Mouse (Mus musculus) liver, embryonic 16.5 days (tissue): ENCODE measurements around the gene Mical1. TPM values are rescaled to one million over a fixed set of nuclear protein-coding genes. Genes with fewer than 3 reads are reported as not detected.

ENCODE experiments used
- ATAC-seq: fragments of 200-750 bp; cut with Nextera tagmentation; 2 replicates; pipeline ENCODE4 v1.8.0; 2017; ENCODE audit warnings: low read depth, mild to moderate bottlenecking, moderate number of reproducible peaks, moderate library complexity
- H3K27ac ChIP-seq: fragments of 300-500 bp; sonication (generic); 2 replicates; pipeline ENCODE4 v1.5.1; 2014; ENCODE audit warnings: mild to moderate bottlenecking, low read length
- H3K27me3 ChIP-seq: fragments of 300-500 bp; sonication (generic); 2 replicates; pipeline ENCODE4 v1.6.1; 2014; ENCODE audit warnings: low read depth, low read length, mixed read lengths; ENCODE audit not compliant: control insufficient read depth, insufficient read depth
- H3K36me3 ChIP-seq: fragments of 300-500 bp; sonication (generic); 2 replicates; pipeline ENCODE4 v1.6.1; 2014; ENCODE audit warnings: mild to moderate bottlenecking; ENCODE audit not compliant: control insufficient read depth, insufficient read depth
- H3K4me1 ChIP-seq: fragments of 300-500 bp; sonication (generic); 2 replicates; pipeline ENCODE4 v1.6.1; 2014; ENCODE audit warnings: low read depth, low read length, mixed read lengths; ENCODE audit not compliant: control insufficient read depth
- H3K4me2 ChIP-seq: fragments of 300-500 bp; sonication (generic); 2 replicates; pipeline ENCODE4 v1.6.1; 2014; ENCODE audit warnings: low read depth, low read length, mixed read lengths
- H3K4me3 ChIP-seq: fragments of 300-500 bp; sonication (generic); 2 replicates; pipeline ENCODE4 v1.5.1; 2014; ENCODE audit warnings: low read depth, mild to moderate bottlenecking, low read length
- H3K9ac ChIP-seq: fragments of 300-500 bp; sonication (generic); 2 replicates; pipeline ENCODE4 v1.6.1; 2014; ENCODE audit warnings: low read depth, low read length
- H3K9me3 ChIP-seq: fragments of 300-500 bp; sonication (generic); replicated peaks from 2 replicates; pipeline ENCODE4 v1.6.1; 2016; ENCODE audit warnings: low read length; ENCODE audit not compliant: control insufficient read depth
- WGBS: fragments of 180-500 bp; shearing (Covaris S2); extraction: QIAGEN DNeasy Blood & Tissue Kit; methylation state at CpG from one replicate; pipeline ENCODE4 v1.1.7; 2014; ENCODE audit not compliant: insufficient replicate concordance; 5-methylcytosine and 5-hydroxymethylcytosine counted together
- polyA plus RNA-seq: library from polyadenylated mRNA; unstranded; fragments of >200 nt; fragmentation: Nextera tagmentation; extraction: Ambion mirVana; gene quantifications from 2 replicates; pipeline ENCODE4 v1.2.1, GENCODE M21; 2015

Mical1 gene
- 5.3 and 5.4 TPM in 2 replicates for polyA plus RNA-seq

DNA sequence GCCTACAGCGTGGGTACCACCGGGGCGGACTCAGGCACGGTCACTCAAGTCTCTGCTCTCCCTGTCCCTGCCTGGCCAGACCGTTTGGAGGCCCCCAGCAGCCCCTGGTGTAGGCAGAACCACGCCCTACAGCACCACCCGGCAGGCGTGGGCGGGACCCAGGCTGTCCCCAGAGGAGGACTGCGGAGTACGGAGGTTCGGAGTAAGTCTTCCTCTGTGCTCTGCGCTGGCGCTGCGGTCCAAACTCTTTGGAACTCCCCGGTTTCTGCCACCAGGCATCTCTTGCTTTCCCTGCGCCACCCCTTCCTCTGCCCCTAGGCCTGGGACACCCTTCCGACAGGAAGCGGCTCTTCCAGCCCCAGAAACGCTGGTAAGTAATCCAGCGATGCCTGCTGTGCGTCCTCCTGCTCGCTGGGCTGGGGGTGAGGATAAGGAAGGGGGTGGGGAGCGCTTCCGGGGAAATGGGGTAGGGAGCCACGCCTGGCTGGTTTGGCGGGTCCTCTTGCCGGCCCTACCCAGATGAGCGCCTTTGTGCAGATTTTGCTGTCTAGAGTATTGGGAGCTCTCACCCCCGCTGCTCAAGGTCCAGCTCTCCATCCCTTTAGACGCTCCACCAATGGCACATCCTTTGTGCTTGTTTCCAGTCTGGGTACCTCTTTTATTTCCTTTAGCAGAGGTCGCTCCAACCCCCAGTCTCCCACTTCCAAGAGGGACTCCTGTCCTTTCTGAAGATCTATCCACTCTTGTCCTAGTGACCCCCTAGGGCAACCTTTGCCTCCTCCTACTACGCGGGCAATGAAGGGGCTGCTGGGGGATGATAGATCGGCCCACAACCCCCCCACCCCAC is at the start of gene Mical1:
Gene Mical1 (plus strand): TSS at position 144 of the 847 bp plus-strand sequence.
- Histone ChIP-seq H3K4me3 (peak within 1 kb of the TSS; percentile 56), H3K9ac (peak within 1 kb of the TSS; percentile 50), H3K27me3 (peaks cover 7% of the 10 kb centered on the region), H3K36me3 (no peaks in the 10 kb centered on the region), H3K27ac (peak within 1 kb of the TSS; percentile 67), H3K4me2 (peak within 1 kb of the TSS; percentile 71), H3K4me1 (peaks cover 44% of the 10 kb centered on the region), H3K9me3 (no peaks in the 10 kb centered on the region)
- whole genome bisulfite sequencing: under 1% methylated on average over 35 of the region's 35 CpGs
- peak; percentile 65 for ATAC-seq

DNA sequence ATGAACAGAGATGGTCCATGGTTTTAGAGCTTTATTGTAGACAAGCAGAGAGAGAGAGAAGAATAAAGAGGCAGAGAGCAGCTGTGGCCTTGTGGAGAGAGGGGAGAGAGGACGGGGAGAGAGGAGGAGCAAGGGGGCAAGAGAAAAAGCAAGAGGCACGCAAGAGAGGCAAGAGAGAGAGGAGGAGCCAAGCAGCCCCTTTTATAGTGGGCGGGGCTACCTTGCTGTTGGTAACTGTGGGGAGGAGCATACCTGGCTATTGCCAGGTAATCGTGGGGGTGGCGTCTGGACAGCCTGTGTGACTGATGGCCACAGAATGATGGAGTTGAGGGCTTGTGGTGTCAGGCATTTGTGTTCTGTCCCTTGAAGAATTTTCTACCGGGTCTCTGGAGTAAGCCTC is 49.7 kb upstream of the Mical1 start:
- no peak overlapping the region for H3K27ac ChIP-seq
- 48% methylated on average over 6 of the region's 6 CpGs for WGBS
- H3K4me3 ChIP-seq: no peak overlapping the region
- H3K27me3 ChIP-seq: no peaks in the 10 kb centered on the region
- no peaks in the 10 kb centered on the region for H3K4me1 ChIP-seq
- H3K9ac ChIP-seq: no peak overlapping the region
- H3K9me3 ChIP-seq: no peaks in the 10 kb centered on the region
- no peaks in the 10 kb centered on the region for H3K36me3 ChIP-seq
- no peak for ATAC-seq
- H3K4me2 ChIP-seq: no peak overlapping the region

DNA sequence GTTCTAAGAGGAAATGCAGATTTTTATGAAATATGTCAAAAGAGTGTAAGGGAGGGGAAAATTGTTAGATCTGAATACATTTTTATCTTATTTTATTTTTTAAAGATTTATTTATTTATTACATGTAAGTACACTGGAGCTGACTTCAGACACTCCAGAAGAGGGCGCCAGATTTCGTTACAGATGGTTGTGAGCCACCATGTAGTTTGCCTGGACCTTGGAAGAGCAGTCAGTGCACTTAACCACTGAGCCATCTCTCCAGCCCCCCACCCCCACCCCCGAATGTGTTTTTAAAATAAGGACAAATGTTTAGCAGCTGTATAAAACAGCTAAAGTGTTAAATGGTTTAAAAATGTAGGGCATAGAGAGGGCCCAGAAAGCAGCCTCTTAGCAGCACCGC is 41.5 kb upstream of the Mical1 start:
- H3K4me3 ChIP-seq: no peak overlapping the region
- no peaks in the 10 kb centered on the region for H3K4me1 ChIP-seq
- H3K27ac ChIP-seq: no peak overlapping the region
- no peaks in the 10 kb centered on the region for H3K36me3 ChIP-seq
- no peaks in the 10 kb centered on the region for H3K27me3 ChIP-seq
- H3K4me2 ChIP-seq: no peak overlapping the region
- 24% methylated on average over 4 of the region's 4 CpGs for WGBS
- ATAC-seq: no peak
- no peak overlapping the region for H3K9ac ChIP-seq
- no peaks in the 10 kb centered on the region for H3K9me3 ChIP-seq

DNA sequence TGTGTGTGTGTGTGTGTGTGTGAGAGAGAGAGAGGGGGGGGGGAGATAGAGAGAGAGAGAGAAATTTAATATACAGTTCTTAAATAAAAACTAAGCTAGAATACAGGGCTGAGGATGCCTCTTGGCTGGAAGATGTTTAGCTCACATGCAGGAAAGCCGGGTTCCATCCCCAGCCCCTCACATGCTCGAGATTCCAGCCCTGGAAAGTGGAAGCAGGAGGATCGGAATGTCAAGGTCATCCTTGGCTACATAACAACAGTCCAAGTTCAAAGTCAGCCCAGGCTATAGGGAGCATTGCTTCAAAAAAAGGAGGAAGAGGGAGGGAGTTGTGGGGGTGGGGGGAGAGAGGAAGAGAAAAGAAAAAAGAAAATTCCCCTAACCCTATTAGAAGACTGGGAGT is 41.0 kb upstream of the Mical1 start:
- no peaks in the 10 kb centered on the region for H3K4me1 ChIP-seq
- no peaks in the 10 kb centered on the region for H3K36me3 ChIP-seq
- no peak overlapping the region for H3K4me2 ChIP-seq
- no peaks in the 10 kb centered on the region for H3K9me3 ChIP-seq
- H3K27ac ChIP-seq: no peak overlapping the region
- H3K4me3 ChIP-seq: no peak overlapping the region
- no peak for ATAC-seq
- WGBS: 33% methylated on average over 3 of the region's 3 CpGs
- H3K9ac ChIP-seq: no peak overlapping the region
- H3K27me3 ChIP-seq: no peaks in the 10 kb centered on the region

DNA sequence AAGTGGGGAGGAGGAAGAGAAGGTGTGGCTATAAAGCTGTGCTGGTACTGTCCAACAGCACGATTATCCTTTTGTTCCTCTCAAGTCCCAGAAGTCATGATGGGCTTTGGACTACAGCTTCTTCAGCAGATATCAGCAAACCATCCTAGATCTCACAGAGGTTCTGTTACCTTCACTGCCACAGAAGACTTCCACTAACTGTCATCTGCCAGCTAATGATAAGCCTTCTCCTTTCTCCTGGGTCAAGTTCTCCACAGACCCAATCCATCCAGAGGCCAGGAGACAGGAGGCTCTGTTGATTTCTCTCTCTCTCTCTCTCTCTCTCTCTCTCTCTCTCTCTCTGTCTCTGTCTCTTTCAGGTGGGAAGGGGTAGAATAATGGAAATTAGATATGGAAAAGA is 27.9 kb upstream of the Mical1 start:
- peaks cover 15% of the 10 kb centered on the region for H3K4me1 ChIP-seq
- ATAC-seq: no peak
- no peaks in the 10 kb centered on the region for H3K9me3 ChIP-seq
- H3K27me3 ChIP-seq: no peaks in the 10 kb centered on the region
- H3K9ac ChIP-seq: no peak overlapping the region
- no peak overlapping the region for H3K4me3 ChIP-seq
- no peaks in the 10 kb centered on the region; the same call in 1 of the 2 replicates for H3K36me3 ChIP-seq
- no peak overlapping the region for H3K4me2 ChIP-seq
- H3K27ac ChIP-seq: no peak overlapping the region
- WGBS: 5% methylated on average over 1 of the region's 1 CpGs

DNA sequence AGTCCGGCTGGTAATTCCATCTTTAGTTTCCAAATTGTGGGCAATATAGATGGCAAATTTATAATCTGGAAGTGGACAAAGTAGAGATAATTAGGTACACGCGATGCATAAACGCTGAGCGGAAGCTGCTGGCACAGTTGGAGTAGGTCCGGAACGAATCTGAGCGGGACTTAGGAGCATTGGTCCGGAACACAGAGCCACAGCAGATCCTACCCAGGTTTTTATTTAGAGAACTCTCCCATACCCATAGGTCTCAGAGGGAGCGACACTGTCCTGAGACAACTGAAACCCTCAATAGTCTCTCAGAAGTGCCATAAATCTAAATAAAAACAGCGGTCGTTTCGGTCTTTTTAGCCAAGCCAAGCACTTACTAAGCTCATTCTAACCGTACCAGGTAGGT is 26.4 kb upstream of the Mical1 start:
- 12% methylated on average over 14 of the region's 14 CpGs for WGBS
- H3K27ac ChIP-seq: peak overlapping the region; percentile 89

DNA sequence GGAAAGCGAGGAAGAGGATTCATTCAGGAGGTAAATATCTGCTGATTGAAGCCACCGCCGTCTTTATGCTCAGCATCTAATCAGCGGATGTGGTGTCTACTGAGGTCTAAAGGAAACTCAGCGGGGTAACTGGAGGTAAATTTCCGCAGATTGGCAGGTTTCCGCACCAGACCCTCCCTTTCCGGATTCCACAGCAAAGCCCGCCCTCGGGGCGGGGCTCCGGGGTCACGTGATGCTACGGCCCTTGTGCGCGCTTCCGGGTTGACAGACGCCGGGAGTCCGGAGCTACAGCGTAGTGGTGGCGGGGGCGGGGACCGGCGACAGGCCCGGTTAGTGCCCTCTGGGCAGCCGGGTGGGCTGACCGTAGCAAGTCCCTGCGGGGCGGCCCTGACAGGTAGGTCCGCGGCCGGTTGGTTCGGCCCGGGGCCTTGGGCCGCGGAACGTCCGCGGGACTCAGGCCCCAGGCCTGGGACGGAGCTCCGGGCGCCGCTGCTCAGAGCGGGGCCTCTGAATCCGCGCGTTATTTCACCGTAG is 25.9 kb upstream of the Mical1 start, which contains the start of gene Zbtb24:
Gene Zbtb24 (plus strand): TSS at position 247 of the 534 bp plus-strand sequence.
- peak within 1 kb of the TSS; percentile 89 for H3K27ac ChIP-seq
- H3K27me3 ChIP-seq: no peaks in the 10 kb centered on the region
- no peaks in the 10 kb centered on the region; the same call in 1 of the 2 replicates for H3K36me3 ChIP-seq
- WGBS: 0% methylated on average over 49 of the region's 49 CpGs
- H3K9ac ChIP-seq: peak within 1 kb of the TSS; percentile 92
- H3K4me3 ChIP-seq: peak within 1 kb of the TSS; percentile 94
- H3K4me2 ChIP-seq: peak within 1 kb of the TSS; percentile 88
- H3K9me3 ChIP-seq: no peaks in the 10 kb centered on the region
- peaks cover 15% of the 10 kb centered on the region for H3K4me1 ChIP-seq
- ATAC-seq: peak; percentile 96

More for the DNA sequence above, 26.4 kb upstream of the Mical1 start:
- H3K4me3 ChIP-seq: peak overlapping the region; percentile 94
- H3K4me1 ChIP-seq: peaks cover 15% of the 10 kb centered on the region
- no peaks in the 10 kb centered on the region; the same call in 1 of the 2 replicates for H3K36me3 ChIP-seq
- peak overlapping the region; percentile 73 for H3K9ac ChIP-seq
- peak; percentile 15; the same call in 1 of the 2 replicates for ATAC-seq
- peak overlapping the region; percentile 88 for H3K4me2 ChIP-seq
- no peaks in the 10 kb centered on the region for H3K9me3 ChIP-seq
- H3K27me3 ChIP-seq: no peaks in the 10 kb centered on the region

DNA sequence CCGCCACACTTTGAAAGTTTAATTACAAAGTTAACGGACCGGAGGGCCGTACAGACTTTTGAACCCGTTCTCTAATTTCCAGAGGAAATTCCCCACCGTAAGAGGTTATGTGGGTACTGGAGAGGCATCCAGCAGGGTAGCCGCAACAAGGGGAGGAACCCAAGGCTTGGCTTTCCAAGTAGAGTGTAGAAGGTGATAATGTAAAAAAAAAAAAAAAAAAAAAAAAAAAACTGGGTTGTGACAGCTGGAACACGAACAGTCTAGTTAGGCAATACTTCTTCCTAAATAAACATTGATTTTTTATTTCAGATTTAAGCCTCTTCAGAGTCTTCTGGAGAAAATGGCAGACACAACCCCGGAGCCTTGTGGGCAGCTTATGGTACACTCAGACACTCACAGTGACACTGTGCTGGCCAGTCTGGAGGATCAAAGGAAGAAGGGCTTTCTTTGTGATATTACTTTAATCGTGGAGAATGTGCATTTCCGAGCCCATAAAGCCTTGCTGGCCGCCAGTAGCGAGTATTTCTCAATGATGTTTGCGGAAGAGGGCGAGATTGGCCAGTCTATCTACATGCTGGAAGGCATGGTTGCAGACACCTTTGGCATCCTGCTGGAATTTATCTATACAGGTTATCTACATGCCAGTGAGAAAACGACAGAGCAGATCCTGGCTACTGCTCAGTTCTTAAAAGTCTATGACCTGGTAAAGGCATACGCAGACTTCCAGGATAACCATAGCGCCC is 25.2 kb upstream of the Mical1 start:
- Histone ChIP-seq H3K27me3 (no peaks in the 10 kb centered on the region), H3K4me1 (peaks cover 15% of the 10 kb centered on the region), H3K27ac (peak overlapping the region; percentile 66), H3K9ac (peak overlapping the region; percentile 92), H3K9me3 (no peaks in the 10 kb centered on the region), H3K4me3 (peak overlapping the region; percentile 94), H3K4me2 (peak overlapping the region; percentile 79), H3K36me3 (no peaks in the 10 kb centered on the region; the same call in 1 of the 2 replicates)
- 45% methylated on average over 18 of the region's 18 CpGs for WGBS
- no peak for ATAC-seq
